Mouse (Mus musculus) brain, embryonic 14.5 days (tissue): ENCODE data around the gene Dhx37.

ENCODE experiments used
- CTCF ChIP-seq: fragments of 200-500 bp; IDR thresholded peaks from 2 replicates; pipeline ENCODE4 v1.5.1; 2012; ENCODE audit warnings: inconsistent platforms, mild to moderate bottlenecking, moderate library complexity, borderline replicate concordance; ENCODE audit not compliant: insufficient read depth, insufficient read length; ENCODE audit errors: extremely low read depth
- POLR2A ChIP-seq: fragments of 200-500 bp; IDR thresholded peaks from 2 replicates; pipeline ENCODE4 v1.6.1; 2012; ENCODE audit warnings: mild to moderate bottlenecking, inconsistent platforms, borderline replicate concordance; ENCODE audit not compliant: poor library complexity, insufficient read depth, insufficient read length, severe bottlenecking; ENCODE audit errors: extremely low read depth

DNA sequence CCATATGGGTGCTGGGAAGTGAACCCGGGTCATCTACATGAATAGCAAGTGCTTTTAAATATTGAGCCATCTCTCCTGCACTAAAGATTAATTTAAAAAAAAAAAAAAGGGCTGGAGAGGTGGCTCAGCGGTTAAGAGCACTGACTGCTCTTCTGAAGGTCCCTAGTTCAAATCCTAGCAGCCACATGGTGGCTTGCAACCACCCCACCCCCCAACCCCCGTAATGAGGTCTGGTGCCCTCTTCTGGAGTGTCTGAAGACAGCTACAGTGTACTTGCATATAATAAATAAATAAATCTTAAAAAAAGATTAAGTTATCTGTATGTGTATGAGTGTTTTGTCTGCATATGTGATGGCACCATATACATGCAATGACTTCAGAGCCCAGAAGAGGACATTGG is 26.7 kb upstream of the Dhx37 start:
- TF ChIP-seq POLR2A (no peak), CTCF (no peak)
